Mouse (Mus musculus) testis, postnatal 14 days (tissue): ENCODE results near the gene Olfr10.

Experiments
- DNase-seq: peaks from one replicate; pipeline ENCODE4 v3.0.0; 2021; ENCODE audit warnings: low spot score

Gene Olfr10

DNA sequence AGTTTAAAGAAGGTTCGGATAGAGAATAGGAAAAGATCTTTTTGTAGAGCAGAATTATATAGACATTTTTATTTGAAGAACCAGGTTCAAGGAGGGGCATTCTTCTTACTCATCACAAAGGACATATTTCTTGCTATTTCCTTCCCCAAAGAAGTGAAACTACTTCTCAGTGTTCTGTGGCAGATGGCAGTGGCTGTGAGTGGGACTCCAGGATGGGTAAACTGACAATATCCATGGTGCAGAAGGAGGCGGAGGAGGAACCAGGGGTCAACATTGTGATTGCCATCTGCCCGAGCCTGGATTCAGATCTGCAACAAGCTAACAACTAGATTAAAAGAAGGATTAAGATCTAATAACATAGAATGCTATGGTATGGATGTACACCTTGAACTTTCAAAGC lies 22.2 kb downstream of the Olfr10 start:
- no peak for DNase-seq

DNA sequence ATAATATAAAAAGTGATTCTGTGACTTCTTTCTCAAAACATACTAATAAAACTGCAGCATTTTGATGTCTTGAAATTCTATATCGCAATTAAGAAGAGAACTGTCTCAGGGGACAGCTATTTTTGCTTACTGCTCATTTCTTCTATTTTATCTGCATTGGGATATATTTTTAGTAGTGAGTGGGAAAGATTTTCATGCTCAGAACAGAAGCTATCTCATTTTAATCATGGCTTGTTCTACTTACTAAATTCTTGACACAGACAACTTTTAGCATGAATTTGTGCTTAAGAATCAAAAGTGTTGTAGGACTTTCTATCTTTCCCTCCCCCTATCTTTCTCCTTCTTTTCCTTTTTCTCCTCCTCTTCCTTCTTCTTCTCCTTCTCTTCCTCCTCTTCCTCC lies 25.1 kb downstream of the Olfr10 start:
- DNase-seq, result no peak

- no peak for DNase-seq
Measured at GRCm38 (mm10) chr11:49334888-49335287, 30.3 kb downstream of the Olfr10 start, which contains the start of gene Olfr1390. Olfr1390 (plus strand) TSS chr11:49335188.

DNA sequence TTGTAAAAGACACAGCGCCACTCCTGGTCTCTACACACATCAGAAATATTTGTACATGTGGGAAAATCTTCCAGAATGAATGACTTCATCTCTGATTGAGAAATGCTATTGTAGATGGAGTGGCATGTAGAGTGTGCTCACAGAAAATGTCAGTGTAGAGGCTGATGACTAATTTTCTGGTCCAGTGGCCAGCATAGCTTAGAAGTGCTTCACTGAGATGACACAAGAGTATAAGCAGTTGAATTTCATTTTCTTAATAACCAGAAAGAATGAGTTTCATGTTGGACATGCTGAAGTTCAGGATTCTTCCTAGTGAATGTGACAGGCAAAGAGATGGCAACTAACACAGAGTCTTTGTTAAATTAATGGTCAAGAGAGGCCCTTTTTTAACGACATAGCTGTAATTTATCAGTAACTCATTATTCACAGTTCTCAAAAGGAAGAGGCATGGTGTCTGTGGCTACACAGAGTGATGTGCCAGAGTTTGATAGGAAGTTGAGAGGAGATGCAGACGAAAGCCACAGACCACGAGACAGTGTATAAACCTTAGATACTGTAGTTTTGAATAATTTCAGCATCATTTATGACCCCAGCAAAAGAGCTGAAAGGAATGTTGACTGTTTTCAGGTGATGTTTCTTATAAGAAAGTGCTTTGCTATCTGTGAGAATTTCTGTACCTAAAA lies 32.8 kb downstream of the Olfr10 start:
- DNase-seq, result no peak
